Mouse (Mus musculus) erythroblast, adult 5-6 weeks (primary cell): ENCODE results near the gene Dnmbp. TPM values are rescaled to one million over a fixed set of nuclear protein-coding genes. Genes with fewer than 3 reads are reported as not detected.

Experiments used
- ATAC-seq: replicated peaks from 2 replicates; pipeline ENCODE4 v1.8.0; 2016; ENCODE audit warnings: moderate number of reproducible peaks, mild to moderate bottlenecking, moderate TSS enrichment, inconsistent platforms; ENCODE audit not compliant: poor library complexity, low FRiP score, severe bottlenecking
- total RNA-seq, 2 experiments: library from RNA; stranded (forward) in 1 of 2; stranded (reverse) in 1 of 2; fragments of 150-400 nt in 1 of 2; fragments of 200-764, 138-1000 nt in 1 of 2; gene quantifications; 2 replicates each; pipeline versions ENCODE4 v1.2.3 to v1.2.4; 2015 to 2017; ENCODE audit warnings: low replicate concordance in 2 of 2

Dnmbp gene
- total RNA-seq, 2 experiments from 2014 or later = 2.0 to 3.7 TPM

DNA sequence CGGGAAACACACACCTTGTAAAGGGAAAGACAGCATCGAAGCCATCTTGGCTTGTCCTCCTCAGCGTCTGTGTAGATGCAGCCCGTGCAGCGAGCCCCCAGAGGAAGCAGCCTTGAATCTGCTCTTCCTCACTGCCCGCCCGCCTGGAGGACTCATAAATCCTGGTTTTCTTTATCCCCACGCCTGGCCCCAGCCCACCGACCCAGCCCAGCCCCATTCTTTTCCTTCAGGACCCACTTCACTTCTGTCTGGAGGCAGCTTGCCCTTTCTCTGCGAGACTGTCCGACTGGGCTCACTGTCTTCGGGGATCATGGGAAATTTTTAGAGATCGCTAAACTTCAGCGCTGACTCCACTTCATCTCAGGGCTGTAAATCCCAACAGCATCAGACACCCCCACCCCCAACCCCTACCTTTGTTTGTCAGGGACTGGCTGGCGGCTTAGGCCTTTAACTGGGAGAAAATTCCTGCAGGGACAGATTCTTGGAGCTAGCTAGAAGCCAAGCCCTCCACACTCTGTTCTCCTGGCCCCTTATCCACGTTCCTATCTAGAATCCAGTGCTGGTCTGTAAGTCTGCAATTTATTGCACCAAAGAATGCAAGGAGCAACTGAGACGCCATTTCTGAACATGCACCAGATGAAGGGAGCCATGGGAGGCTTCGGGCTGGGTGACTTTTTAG, 57.0 kb downstream of the Dnmbp start:
- ATAC-seq = no peak

DNA sequence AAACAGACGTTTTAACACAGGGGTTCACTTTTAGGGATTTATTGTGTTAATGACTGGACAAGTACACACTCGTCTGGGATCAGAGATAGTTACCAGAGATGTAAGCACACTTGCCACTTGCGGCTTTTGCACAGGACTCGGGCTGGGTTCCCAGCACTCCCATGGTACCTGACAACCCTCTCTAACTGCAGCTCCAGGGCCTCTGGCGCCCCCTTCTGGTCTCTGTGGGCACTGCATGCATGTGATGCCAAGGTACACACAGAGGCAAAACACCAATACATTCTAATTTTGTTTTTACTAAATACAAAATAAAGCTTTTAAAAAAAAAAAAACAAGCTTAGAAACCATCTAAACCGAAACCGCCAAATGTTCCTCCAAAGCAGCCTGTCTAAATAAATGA, 58.4 kb downstream of the Dnmbp start:
- no peak for ATAC-seq

DNA sequence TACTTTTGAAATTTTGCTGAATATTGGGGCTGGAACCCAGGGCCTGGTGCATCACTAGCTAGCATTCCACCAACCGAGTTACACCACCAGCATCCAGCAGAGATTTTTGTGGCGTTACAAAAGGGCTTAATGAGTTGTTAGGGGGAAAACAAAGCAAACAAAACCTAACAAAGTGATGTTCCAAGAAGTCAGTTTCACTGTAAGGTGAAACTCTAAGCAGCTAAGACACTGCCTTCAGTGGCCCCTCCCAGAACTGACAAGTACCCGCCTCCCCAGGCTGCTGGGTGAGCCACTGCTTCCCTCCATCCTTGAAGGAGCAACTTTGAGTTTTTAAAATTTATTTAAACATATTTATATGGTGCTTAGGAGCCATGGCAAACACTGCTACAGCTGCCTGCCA, 59.6 kb downstream of the Dnmbp start:
- no peak for ATAC-seq

DNA sequence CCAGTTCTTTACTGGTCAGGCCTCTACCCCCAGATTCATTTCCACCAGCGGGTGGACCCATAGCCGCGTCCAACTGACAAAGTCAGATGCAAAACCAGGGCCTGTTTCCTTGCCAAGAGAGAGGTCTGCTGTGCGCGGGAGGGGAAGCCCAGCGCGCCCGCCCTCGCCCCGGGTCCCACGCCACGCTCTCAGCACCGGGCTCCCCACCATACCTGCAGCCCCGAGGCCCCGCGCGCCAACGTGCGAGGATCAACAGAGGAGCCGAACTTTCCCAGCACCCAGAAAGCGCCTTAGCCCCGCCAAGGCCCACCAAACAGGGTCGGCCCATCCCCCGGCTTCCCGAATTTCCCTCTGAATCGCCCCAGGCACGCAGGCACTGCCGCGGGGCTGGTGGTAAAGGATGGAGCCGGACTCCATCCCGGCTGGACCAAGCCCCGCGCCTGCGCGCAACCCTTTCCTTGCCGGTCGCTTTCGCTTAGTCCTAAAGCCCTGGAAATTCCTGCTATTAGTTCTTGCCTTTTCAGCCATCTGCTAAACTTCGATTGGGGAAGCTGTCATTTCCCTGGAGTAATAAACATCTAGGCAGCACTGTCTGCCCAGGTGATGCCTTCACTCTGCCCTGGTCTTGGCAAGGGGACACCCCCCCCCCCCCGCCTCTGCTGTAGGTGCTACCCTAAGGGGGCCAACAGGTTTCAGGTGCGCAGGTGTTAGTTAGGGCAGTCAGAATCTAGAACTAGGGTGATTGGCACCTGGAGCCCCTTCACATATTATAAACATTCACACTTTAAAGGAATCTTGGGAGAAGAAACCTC, 60.4 kb downstream of the Dnmbp start:
- ATAC-seq = no peak

DNA sequence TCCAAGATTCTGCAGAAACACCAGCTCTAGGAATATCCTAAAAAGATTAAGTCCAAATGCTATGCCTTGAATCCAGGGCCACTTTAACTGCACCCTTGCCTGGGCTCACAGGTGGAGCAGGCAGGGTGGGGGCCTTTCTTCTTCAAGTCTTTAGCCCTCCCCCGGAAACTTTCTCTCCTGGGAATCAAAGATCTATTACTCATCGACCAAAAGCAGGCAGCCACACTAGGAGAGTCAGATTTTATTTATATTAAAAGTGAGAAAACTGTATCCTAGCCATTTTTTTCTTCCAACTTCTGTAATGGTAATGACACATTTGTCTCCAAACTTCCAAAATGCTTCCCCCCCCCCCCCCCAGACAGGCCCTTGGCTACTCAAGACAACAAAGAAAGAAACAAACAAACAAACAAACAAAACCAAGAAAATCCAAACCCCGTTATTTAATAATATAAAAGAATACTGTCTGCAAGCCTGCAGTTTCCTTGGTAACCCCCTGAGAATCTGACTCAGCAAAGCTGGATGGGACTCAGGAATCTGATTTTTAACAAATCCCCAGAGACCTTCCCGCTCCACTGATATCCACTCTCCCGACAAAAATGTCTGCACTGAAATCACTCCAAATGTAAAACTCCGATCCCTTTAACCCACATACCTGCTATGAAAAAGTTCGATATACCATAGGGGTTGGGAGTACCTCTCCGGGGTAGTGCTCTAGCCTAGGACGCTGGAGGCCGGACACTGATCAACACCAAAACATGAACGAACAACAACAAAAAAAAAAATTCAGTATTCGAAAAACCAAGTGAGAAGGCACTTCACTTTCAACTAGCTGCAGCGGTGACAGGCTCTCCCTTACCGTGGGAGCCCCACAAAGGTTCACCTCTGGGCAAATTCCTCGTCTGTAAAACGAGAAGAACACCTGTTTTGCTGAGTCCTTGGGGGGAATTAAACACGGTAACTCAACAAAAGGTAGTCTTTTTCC, 61.6 kb downstream of the Dnmbp start:
- ATAC-seq = no peak

DNA sequence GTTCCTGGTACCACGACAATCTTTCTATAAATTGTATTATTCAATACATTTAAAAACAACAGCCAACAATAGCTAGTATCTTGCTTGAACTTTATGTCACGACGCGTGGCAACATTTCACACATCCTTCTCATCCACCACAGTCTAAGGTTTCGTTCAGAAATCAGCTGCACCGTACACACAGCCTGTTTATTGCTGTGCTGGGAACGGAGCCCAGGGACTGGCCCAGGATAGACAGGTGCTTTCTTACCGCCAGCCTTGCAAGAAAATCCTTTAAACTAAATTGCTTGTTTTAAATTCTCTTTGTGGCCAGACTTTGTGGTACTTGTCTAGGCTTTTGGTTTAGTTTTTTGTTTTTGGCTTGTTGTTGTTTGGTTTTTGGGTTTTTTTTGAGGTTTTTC, 62.6 kb downstream of the Dnmbp start:
- ATAC-seq = no peak

DNA sequence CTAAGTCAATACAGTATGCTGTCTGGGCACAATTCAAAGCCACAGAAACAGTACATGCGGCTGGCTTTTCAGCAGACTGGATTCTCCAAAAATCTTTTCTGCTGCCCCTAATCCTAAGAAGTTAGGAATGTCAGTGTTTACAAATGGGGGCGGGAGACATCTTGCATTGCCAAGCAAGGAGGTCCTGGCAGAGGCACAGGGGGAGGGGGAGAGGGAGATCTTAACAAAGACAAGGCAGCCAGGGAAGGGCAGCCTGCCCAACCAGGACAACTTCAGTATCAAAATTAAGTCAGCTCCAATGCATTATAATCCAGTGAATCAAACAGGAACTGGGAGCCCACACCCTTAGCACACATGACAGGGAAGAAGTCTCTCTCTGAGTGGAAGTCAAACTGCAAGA, 64.0 kb downstream of the Dnmbp start:
- ATAC-seq = no peak

DNA sequence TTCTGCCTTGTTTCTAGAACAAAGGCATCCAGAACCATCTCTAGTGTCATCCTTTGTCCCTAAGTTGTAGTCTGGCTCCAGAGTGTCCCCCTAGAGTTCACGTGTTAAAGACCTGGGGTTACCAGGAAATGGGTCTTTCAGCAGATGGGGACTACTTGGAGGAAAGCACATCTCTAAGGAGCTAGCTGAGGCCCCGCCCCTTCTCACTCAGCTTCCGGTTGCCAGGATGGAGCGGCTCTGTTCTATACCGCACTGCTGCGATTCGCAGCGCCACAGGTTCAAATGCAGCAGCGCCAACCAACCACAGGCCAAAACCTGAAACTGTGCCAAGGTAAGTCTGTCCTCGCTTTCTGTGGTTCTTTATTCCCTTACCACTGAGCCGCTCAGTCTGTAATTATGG, 65.6 kb downstream of the Dnmbp start:
- no peak for ATAC-seq

DNA sequence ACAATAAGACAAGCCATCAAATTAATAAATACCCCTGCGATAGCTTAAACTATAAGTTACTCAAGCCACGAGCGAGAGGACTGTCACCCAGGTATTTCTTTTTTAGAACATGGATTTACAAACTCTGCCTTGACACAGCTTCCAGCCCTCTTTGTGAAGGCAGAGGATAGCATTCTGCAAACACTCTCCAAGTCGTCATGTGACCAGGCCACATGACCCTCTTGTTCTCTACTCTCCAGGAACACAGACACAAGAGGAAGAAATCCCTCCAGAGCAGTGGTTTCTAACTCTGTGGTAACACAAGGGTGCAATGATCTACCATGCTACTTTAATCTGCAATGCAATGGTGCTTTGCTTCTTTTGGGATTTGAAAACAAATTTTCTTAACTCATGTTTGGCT, 69.6 kb downstream of the Dnmbp start:
- ATAC-seq = no peak

DNA sequence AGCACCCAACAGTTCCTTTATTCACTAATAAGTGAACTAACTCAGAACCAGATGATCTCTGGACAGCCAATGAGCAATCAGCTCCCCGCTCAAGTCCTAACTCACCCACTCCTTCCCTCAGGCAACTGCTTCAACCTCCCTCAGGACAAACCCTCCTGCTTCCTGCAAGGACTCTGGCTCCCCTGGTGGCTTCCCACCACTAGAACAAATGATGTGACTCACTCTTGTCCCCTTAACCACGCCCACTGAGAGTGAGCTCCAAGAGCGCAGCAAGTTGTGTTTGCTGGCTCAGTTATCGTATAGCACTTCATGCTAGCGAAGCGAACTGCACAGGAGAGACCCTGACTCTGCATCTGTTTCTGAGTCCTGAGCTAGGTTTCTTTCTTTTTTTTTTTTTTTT, 82.6 kb downstream of the Dnmbp start:
- ATAC-seq = no peak

DNA sequence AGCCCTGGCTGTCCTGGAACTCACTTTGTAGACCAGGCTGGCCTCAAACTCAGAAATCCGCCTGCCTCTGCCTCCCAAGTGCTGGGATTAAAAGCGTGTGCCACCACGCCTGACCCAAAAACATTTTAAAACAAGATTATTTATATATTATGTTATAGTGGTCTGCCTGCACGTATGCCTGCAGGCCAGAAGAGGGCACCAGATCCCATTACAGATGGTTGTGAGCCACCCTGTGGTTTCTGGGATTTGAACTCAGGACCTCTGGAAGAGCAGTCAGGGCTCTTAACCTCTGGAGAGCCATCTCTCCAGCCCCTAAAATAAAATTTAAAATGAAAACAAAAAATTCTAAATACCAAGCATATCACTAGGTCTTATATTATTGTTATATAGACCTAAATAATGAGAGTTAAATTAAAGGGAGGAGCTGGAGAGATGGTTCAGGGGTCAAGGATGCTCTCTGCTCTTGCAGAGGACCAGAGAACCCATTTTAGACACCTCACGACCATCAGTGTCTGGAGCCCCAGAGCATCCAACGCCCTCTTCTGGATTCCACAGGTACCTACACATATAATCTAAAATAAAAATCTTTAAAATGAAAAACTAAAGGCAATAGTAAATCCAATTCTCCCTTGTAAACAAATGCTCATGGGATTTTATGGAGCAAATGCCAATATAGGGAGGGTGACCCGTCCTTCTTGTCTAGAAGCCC, 87.0 kb downstream of the Dnmbp start:
- ATAC-seq = no peak

DNA sequence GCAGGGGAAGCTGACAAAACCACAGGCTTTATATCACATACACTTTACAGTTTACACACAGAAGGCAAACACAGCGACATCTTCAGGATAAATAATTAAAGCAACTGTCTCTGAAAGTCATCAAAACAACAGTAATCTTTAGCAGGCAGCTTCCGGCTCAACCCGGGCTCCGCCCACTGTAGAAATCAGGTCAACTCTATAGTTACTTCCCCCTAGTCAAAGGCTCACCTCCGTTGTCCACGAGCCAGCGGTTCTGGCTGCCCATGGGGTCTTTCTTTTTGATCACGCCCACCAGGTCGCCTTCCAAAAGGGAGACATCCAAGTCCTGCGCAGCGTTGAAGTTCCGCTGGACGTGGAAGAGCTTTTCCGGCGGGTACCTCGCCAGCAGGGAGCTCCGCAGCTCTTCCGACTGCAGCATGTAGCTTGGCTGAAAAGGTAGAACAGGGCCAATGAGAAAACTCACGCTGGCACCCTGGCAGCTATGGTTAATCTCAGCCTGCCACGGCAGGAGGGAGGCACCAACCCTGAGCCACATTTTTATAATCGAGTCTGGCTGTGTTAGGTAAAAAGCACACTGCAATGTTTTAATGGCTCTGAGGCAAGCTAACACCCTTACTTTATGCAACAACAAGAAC, 87.9 kb downstream of the Dnmbp start:
- ATAC-seq = no peak

DNA sequence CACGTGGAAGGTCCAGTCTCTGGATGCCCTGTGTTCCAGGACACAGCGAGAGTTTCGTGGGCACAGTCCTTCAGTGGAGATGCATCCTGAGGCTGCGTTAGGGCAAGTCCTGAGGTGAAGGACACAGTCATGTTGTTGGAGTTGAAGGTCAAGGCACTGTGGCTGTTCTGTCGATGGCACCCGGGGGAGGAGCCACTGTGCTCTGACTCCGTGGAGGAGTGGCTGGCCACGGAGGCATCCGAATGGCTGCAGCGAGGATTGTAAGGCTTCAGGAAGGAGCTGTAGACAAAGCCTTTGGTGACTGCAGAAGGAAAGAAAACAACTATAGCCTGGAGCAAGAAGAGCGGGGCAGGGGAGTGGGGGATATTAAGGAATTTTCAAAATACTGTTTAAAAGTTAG, 90.0 kb downstream of the Dnmbp start:
- peak; percentile 43; the same call in 1 of the 2 replicates for ATAC-seq

DNA sequence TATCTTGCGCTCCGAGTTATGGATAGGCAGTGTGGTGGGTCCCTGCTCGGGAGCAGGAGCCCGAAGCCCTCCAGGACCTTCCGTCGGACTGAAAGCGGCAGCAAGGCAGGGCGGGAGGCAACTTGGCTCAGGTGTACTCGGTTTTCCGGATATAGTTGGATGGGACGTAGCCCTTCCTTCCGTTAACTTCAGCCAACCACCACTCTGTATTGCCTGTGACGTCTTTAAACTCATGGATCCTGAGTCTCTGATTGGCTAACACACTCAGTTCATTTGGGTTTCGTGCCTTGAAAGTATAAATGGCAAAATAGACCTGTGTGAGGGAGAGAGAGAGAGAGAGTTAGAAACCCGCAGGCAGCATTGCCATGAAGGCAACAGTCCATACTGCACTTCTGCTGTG, 92.0 kb downstream of the Dnmbp start:
- ATAC-seq = no peak

DNA sequence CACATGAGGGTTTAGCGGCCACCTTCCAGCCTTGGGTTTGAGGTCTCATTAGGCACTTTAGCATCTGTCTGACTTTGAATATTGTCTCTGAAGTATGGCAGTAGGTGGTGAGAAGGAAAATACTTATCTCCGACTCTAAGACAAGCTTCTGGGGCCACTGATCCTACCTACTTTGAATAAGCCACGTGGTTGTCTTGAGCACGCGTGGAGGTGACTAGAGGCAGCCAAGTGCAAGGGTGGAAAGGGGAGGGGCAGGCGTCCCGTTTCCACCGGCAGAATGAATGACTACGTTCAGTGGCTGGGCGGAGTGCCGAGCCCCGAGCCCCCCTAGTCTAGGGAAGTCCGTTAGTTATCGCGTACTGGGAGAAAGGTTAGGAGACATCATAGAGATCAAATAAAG, 92.9 kb downstream of the Dnmbp start:
- ATAC-seq = no peak

DNA sequence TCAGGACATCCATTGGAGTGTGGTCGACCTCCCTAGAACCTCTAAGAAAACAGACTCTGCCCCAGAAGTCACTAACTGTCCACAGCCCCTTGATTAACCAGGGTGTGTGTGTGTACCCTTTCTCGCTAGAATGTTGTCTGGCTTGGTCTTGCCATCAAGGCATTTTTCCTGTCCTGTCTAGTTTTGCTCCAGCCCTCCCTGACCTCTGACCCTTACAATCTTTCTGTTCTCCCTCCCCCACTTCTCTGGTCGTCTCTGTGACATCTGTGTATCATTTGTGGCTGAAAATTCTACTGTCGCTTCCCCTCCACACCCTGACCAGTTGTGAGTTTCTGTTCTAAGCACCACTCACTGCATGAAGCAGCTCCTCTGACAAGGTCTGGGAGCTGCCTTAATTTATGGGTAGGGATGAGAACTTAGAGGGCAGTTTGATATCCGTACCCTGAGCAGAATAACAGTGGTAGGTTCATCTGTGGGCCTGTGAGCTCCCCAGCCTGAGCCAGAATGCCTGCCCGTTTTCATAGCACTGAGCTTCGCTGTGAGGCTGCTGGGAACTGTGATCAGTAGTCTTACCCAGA, 94.6 kb downstream of the Dnmbp start:
- ATAC-seq = no peak

DNA sequence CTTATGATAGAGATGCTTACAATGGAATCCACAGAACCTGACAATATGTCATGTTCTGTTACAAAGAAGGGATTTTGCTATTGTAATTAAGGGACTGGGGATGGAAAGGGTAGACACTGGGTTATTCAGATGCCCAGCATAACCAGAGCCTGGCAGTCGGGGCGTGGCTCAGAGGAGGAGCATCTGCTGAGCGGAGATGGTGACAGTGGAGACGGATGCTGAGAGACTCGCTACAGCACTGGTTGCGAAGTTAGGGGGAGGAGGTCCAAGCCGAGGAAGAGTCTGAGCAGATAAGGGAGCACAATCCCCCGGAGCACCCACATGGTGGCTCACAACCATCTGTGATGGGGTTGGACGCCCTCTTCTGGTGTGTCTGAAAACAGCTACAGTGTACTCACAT, 96.8 kb downstream of the Dnmbp start:
- no peak for ATAC-seq

DNA sequence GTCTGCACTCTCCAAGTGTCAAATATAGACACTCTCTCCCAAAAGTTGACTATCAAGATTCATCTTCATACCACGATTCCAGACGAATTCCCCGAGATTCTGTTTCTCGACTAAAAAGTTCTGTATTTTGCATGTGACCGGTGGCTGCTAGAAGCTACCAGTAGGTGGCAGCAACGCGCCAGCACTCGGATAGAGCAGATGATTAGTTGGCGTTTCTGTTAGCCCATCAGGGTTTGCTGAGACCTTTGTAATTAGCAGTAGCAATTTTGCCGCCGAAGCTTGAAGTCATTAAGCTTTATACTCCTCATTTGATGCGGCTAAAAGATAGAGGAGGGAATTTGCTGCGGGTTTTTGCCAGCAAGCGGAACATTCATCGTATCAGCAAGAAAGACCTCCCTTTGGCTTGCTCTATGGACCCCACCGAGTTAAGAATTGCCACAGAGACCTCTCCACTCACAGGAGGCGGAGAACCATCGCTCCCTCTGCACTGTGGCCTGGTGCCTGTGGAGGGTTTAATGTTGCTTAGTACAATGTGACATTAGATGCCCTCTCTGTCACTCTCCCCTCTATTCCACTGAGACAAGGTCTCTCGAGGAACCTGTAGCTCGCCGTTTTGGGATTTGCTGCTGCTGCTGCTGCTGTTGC, 107.4 kb downstream of the Dnmbp start:
- ATAC-seq = peak; percentile 67; the same call in 1 of the 2 replicates
